In the genomic region with DNA sequence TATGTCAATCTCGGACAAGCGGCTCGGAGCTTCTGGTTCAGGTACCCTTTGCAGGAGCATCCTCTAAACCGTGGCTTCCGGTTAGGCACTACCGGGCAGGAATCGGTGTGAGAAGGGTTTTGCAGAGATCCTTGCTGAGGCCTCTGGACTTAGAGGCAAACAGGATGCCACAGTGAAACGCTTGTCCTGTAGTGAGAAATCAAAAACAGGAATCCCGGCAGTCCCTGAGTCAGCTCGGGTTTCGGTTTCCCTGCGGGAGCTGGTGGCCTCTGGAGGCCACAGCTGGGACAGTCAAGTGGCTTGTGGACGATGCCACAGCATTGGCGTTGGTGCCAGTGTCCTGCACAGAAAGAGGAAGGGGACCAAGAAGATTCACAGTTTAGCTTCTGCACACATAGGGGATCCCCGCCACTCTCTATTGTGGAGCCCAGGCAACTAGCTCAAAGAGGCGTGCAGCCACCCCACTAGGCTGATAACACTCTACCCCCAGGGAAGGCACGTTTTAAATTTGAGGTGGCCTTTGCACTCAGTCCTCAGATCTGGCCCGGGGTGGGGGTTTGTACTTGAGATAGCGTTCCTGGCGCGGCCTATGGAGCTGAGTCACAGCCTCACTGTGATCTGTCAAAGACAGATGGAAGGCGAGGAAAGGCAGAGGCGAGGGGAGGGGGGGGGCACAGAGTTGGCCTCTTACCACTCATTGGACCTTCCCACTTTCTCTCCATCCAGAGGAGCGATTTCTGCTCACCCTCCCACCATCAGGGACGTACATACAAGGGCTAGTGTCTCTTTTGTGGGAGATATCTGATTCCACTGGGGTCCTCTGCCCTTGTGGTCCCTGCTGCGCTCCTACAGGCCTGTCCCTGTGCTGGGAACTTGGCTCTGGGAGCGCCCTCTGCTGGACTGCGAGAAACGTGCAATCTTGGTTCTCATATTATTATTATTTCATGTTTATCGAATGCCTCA, we compare ENCODE assay signal across 8 mouse cellular contexts. TPM values are rescaled to one million over a fixed set of nuclear protein-coding genes. Genes with fewer than 3 reads are reported as not detected.
A peak's percentile ranks its signal among the peaks of the same experiment; 100 is the strongest.
DNase-seq lines count a peak whose midpoint lies in the region; ATAC-seq and TF ChIP-seq lines count a peak whose summit lies in the region.

No protein-coding gene starts in this region.

- H3K4me2 ChIP-seq in liver, embryonic 12.5 days, result peak overlapping the region; percentile 84

- peak overlapping the region; percentile 29 for H3K4me3 ChIP-seq in C2C12 (ENCODE audit: insufficient read depth, poor library complexity, severe bottlenecking)
- H3K4me3 ChIP-seq in embryonic facial prominence, embryonic 10.5 days, result peak overlapping the region; percentile 47
- H3K4me3 ChIP-seq in kidney, adult 2 months (ENCODE audit: insufficient read depth, low read depth, low read length), result peak overlapping the region; percentile 35
- H3K4me3 ChIP-seq in liver, embryonic 12.5 days, result peak overlapping the region; percentile 54
- H3K4me3 ChIP-seq in testis, adult 2 months (ENCODE audit: control insufficient read depth, low read depth, low read length), result peak overlapping the region; percentile 57

- WGBS in embryonic facial prominence, embryonic 10.5 days, result 9% methylated on average over 30 of the region's 30 CpGs
- 10% methylated on average over 30 of the region's 30 CpGs for WGBS in kidney, adult 2 months
- WGBS in liver, embryonic 12.5 days (ENCODE audit: insufficient replicate concordance), result 3% methylated on average over 29 of the region's 30 CpGs

- H3K27me3 ChIP-seq in C2C12 (ENCODE audit: control insufficient read depth, insufficient read depth, insufficient read length), result no peaks in the 10 kb centered on the region
- peaks cover 46% of the 10 kb centered on the region for H3K27me3 ChIP-seq in embryonic facial prominence, embryonic 10.5 days (replicated peaks; ENCODE audit: low read depth, poor library complexity, severe bottlenecking)
- H3K27me3 ChIP-seq in kidney, adult 2 months (replicated peaks; ENCODE audit: control insufficient read depth, insufficient read depth, low read length), result 0 out of 2 replicates have a peak, but pooled peaks cover 2% of the 10 kb centered on the region
- peaks cover 40% of the 10 kb centered on the region for H3K27me3 ChIP-seq in liver, embryonic 12.5 days (replicated peaks)
- H3K27me3 ChIP-seq in testis, adult 2 months (ENCODE audit: control insufficient read depth, insufficient read depth, low read length), result no peaks in the 10 kb centered on the region

- peak overlapping the region; percentile 68 for H3K9ac ChIP-seq in liver, embryonic 12.5 days

- H3K36me3 ChIP-seq in C2C12 (ENCODE audit: control insufficient read depth, insufficient read depth), result no peaks in the 10 kb centered on the region
- no peaks in the 10 kb centered on the region for H3K36me3 ChIP-seq in embryonic facial prominence, embryonic 10.5 days (replicated peaks)
- no peaks in the 10 kb centered on the region for H3K36me3 ChIP-seq in kidney, adult 2 months (ENCODE audit: control insufficient read depth, insufficient read depth, low read length)
- no peaks in the 10 kb centered on the region for H3K36me3 ChIP-seq in liver, embryonic 12.5 days
- H3K36me3 ChIP-seq in testis, adult 2 months (ENCODE audit: control insufficient read depth, insufficient read depth, low read length), result no peaks in the 10 kb centered on the region

- no peak for TF ChIP-seq POLR2A in kidney, adult 2 months (IDR thresholded peaks at IDR 0.05; ENCODE audit: low read depth, low read length)
- TF ChIP-seq POLR2A in testis, adult 2 months (IDR thresholded peaks at IDR 0.05; ENCODE audit: control insufficient read depth, low read depth, low read length), result no peak

- peak; percentile 87 for ATAC-seq in liver, embryonic 12.5 days

- peaks cover 7% of the 10 kb centered on the region for H3K79me3 ChIP-seq in C2C12 (ENCODE audit: low read depth)

- H3K9me3 ChIP-seq in embryonic facial prominence, embryonic 10.5 days, result no peaks in the 10 kb centered on the region
- H3K9me3 ChIP-seq in liver, embryonic 12.5 days (replicated peaks), result no peaks in the 10 kb centered on the region

- DNase-seq in adrenal gland, adult (ENCODE audit: inconsistent age in 2 of 2, low spot score in 1 of 2), result peak; percentile 82 to 93
- DNase-seq in embryonic facial prominence, embryonic 10.5 days (ENCODE audit: low spot score), result peak; percentile 87
- peak; percentile 78 for DNase-seq in heart, adult 8-10 months (ENCODE audit: low spot score)
- peak; percentile 85 for DNase-seq in kidney, adult 2 months
- peak; percentile 89 for DNase-seq in naive thymus-derived CD4-positive, alpha-beta T cell, adult 2 months (ENCODE audit: low read depth)

- peak overlapping the region; percentile 29 for H3ac ChIP-seq in C2C12 (ENCODE audit: control insufficient read depth, insufficient read length, low read depth)

- TF ChIP-seq CTCF in C2C12 (IDR thresholded peaks at IDR 0.05; ENCODE audit: control insufficient read depth, insufficient read depth, insufficient read length), result peak; percentile 49
- peak; percentile 84 for TF ChIP-seq CTCF in kidney, adult 2 months (conservative IDR thresholded peaks at IDR 0.05; ENCODE audit: insufficient read depth, insufficient read length, low read depth, low read length)
- TF ChIP-seq CTCF in testis, adult 2 months (IDR thresholded peaks at IDR 0.05; ENCODE audit: control insufficient read depth, insufficient read depth, insufficient replicate concordance, low read depth, low read length), result peak; percentile 82

- peaks cover 19% of the 10 kb centered on the region for H3K79me2 ChIP-seq in C2C12 (ENCODE audit: control insufficient read depth, insufficient read depth)

- H3K27ac ChIP-seq in embryonic facial prominence, embryonic 10.5 days (replicated peaks), result peak overlapping the region; percentile 73
- H3K27ac ChIP-seq in kidney, adult 2 months (ENCODE audit: insufficient read depth, low read depth, low read length), result peak overlapping the region; percentile 86
- H3K27ac ChIP-seq in liver, embryonic 12.5 days, result peak overlapping the region; percentile 90
- peak overlapping the region; percentile 79 for H3K27ac ChIP-seq in testis, adult 2 months (ENCODE audit: control insufficient read depth, insufficient read depth, low read depth, low read length)

- peaks cover 59% of the 10 kb centered on the region for H3K4me1 ChIP-seq in embryonic facial prominence, embryonic 10.5 days
- no peaks in the 10 kb centered on the region for H3K4me1 ChIP-seq in kidney, adult 2 months (ENCODE audit: control insufficient read depth, insufficient read depth, low read length)
- H3K4me1 ChIP-seq in liver, embryonic 12.5 days, result peaks cover 69% of the 10 kb centered on the region
- peaks cover 26% of the 10 kb centered on the region for H3K4me1 ChIP-seq in testis, adult 2 months (ENCODE audit: control insufficient read depth, insufficient read depth, low read length)

TF ChIP-seq in C2C12, 6 proteins besides CTCF, POLR2A, EP300 and RAD21:
- TF ChIP-seq MYOG (IDR thresholded peaks at IDR 0.05; ENCODE audit: control insufficient read depth, extremely low read depth, insufficient read length) (no peak), USF1 (IDR thresholded peaks at IDR 0.05; ENCODE audit: low read depth) (no peak), FOSL1 (IDR thresholded peaks at IDR 0.05; ENCODE audit: insufficient read depth, low read length, poor library complexity, severe bottlenecking) (no peak), CEBPB (IDR thresholded peaks at IDR 0.05; ENCODE audit: low read depth) (no peak), MAX (IDR thresholded peaks at IDR 0.05) (no peak), MYOD1 (IDR thresholded peaks at IDR 0.05; ENCODE audit: control insufficient read depth, insufficient read length, low read depth) (no peak)

RNA-seq across cellular contexts. Expression of a gene that starts 2.9 kb away (rescaled TPM):
- polyA plus RNA-seq in C2C12 (2012; fragmentation: generic; extraction: Trizol), result 7.4 TPM
- polyA plus RNA-seq in embryonic facial prominence, embryonic 10.5 days (2016; fragmentation: Nextera tagmentation; extraction: Ambion mirVana), result 4.9 and 5.3 TPM in 2 replicates
- 10 to 100 TPM; 48.5 to 75.4 (median 62.1) TPM for total RNA-seq in heart, adult 8-10 months (2022)
- 7.8 and 9.0 TPM in 2 replicates for polyA plus RNA-seq in kidney, adult 2 months (2012; rRNA removed)
- 2.6 and 2.9 TPM in 2 replicates for polyA plus RNA-seq in liver, embryonic 12.5 days (2016; fragmentation: Nextera tagmentation; extraction: Ambion mirVana)
- 80.2 and 82.0 TPM in 2 replicates for polyA plus RNA-seq in testis, adult 2 months (2012; rRNA removed)

RNA-seq across cellular contexts. Expression of a gene that starts 18.7 kb away (rescaled TPM):
- polyA plus RNA-seq in C2C12 (2012; fragmentation: generic; extraction: Trizol), result 342 TPM
- polyA plus RNA-seq in embryonic facial prominence, embryonic 10.5 days (2016; fragmentation: Nextera tagmentation; extraction: Ambion mirVana), result 418 and 430 TPM in 2 replicates
- total RNA-seq in heart, adult 8-10 months (2022), result 100 to 1,000 TPM; 138 to 170 (median 157) TPM
- 53.1 and 72.6 TPM in 2 replicates for polyA plus RNA-seq in kidney, adult 2 months (2012; rRNA removed)
- polyA plus RNA-seq in liver, embryonic 12.5 days (2016; fragmentation: Nextera tagmentation; extraction: Ambion mirVana), result 221 and 228 TPM in 2 replicates
- 38.1 and 40.6 TPM in 2 replicates for polyA plus RNA-seq in testis, adult 2 months (2012; rRNA removed)

RNA-seq across cellular contexts. Expression of a gene that starts 37.4 kb away (rescaled TPM):
- polyA plus RNA-seq in C2C12 (2012; fragmentation: generic; extraction: Trizol), result 8.7 TPM
- 14.8 and 16.1 TPM in 2 replicates for polyA plus RNA-seq in embryonic facial prominence, embryonic 10.5 days (2016; fragmentation: Nextera tagmentation; extraction: Ambion mirVana)
- 1 to 10 TPM; 8.6 to 9.1 (median 8.7) TPM for total RNA-seq in heart, adult 8-10 months (2022)
- 17.0 and 19.0 TPM in 2 replicates for polyA plus RNA-seq in kidney, adult 2 months (2012; rRNA removed)
- polyA plus RNA-seq in liver, embryonic 12.5 days (2016; fragmentation: Nextera tagmentation; extraction: Ambion mirVana), result 8.5 and 10.4 TPM in 2 replicates
- polyA plus RNA-seq in testis, adult 2 months (2012; rRNA removed), result 11.4 and 12.5 TPM in 2 replicates

Comparison
In these comparisons a context has a peak if more than half of its experiments do, and no peak if none do; other contexts are left out.
1. Peak in every context shown above with its lines: DNase-seq, ATAC-seq, H3K4me3 ChIP-seq and H3K27ac ChIP-seq.